Mouse (Mus musculus) cerebellum, adult 11 months (tissue): Measurements from ENCODE around the gene Rnf144b.

Experiments
- DNase-seq: peaks from one replicate; pipeline ENCODE4 v3.0.0; 2022

Gene Rnf144b

DNA sequence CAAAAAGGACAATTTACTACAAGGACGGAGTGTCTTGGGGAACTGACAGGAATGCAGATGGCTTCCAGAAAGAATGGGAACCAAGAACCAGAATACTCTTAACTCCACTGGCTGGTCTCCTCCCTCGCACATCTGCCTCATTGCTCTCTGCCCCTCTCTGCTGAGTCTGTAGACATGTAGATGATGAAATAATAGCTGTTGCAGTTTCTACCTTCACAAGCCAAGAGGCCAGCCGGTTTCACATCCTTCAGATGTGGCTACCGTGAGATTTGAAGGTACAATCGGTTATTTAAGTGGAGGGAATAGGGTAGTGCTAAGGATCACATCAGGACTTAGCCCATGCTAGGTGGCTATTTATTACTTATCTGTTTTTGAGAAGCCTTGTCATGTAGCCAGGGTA lies 59.9 kb downstream of the Rnf144b start:
- no peak for DNase-seq

DNA sequence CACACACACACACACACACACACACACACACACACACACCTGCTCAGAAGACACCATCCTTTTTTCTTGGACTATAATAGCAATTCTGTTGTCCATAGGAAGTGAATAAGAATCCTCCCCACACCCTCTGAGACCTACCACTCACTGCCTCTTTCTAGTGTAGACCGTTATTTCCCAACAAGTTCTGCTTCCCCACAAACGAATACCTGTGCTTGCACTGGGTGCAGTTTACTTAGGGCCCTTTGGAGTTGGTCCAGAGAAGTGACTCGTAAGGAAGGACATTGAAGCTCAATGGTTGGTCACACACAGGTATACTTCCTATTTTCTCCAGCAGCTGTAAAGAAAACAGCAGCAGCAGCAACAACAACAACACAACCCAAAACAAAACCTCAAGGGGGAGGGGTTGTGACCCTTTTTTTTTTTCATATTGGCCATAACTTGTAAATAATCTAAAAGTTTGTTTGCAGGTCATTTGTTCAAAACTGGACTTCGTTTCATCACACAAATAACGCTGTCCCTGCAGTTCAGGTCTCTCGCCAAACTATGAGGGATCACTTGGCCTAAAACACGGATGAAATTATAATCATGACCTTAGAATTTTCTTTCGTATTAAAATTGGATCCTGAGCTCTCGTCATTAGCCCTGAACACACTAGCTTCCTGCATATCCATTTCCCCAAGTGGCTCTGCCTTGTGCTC lies 60.7 kb downstream of the Rnf144b start:
- DNase-seq: no peak

DNA sequence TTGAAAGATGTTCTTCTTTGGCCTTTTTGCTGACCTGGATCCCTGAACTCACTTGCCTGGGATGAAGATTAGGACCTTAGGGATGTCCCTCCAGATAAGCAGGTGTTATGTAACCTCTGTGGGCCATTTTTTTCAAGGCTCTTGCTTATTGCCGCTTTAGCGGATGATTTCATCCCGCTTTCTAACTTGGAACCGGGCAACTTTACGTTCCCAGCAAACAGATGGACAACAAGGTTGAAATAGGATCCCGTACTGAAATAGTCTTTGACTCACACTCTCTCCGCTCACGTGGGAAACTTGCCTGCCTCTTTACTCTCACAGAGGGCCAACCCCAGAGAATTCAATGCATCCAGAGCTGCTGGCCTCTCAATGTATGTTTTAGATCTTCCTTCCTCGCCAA lies 61.3 kb downstream of the Rnf144b start:
- DNase-seq: no peak

DNA sequence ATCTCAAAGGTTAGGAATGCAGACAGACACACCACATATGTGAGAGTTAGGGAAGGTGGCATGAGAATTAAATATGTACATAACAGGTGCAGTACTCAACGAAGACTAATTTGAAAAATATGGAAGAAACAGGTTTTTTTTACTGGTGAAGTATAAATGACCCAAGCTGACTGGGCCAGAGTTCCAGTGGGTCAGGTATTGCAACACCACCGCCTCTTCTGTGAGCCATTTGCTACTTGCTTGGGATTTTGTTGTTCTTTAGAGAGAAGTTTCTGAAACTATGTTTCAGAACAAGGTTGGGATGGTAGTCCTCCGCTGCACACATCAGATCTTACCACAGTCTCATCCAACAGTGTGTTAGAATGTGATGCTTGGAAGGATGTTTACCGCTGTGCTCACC lies 65.4 kb downstream of the Rnf144b start:
- DNase-seq: no peak

DNA sequence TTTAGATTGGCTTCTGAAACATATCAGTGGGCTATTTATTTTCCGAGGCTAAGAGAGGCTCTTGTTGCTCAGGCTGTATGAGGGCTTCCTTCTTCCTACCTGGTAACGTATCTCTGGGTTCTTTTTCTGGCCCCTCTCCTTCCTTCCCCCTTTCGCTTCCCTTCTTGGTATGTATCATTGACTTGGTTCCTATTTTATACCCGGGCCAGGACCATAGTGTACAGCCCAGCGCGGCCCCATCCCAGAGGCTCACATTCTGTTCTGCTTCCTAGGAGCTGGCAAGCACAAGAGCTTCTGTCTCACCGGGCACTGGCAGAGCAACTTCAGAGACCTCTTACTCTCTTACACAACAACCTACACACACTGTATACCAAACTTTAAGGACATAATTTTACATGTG lies 67.5 kb downstream of the Rnf144b start:
- no peak for DNase-seq

DNA sequence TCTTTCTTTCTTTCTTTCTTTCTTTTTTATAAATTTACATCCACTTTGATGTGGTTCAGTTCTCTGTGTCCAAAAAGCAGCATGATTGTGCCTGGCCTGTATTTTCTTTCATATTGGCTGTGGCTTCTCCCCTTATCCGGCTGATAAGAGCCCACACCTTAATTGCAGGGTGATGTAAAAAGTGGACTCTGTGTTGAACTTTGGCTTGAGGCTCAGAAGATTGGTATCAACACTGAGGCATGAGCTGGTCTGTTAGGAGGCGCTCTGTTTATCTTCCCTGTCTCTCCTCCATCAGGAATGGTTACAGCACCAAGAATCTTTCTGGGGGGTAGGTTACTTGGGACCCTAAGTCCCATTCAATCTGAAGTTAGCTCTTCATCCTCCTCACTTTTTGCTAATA lies 69.7 kb downstream of the Rnf144b start:
- no peak for DNase-seq

DNA sequence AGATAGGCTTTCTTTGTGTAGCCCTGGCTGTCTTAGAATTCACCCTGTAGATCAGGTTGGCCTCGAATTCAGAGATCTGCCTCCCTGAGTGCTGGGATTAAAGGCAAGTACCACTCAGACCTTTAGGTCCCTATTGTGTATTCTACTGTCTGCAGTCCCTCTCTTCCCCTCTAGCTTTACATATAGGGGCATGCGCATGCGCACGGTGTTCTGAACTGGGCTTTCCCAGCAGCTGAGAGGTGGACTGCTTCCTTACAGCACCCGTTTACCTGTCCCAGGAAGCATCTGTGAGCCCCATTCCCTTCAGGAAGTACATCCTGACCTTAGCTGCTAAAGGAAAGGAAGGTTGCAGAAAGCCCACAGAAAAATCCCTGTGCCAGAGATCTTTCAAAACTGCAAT lies 70.3 kb downstream of the Rnf144b start:
- DNase-seq: no peak

DNA sequence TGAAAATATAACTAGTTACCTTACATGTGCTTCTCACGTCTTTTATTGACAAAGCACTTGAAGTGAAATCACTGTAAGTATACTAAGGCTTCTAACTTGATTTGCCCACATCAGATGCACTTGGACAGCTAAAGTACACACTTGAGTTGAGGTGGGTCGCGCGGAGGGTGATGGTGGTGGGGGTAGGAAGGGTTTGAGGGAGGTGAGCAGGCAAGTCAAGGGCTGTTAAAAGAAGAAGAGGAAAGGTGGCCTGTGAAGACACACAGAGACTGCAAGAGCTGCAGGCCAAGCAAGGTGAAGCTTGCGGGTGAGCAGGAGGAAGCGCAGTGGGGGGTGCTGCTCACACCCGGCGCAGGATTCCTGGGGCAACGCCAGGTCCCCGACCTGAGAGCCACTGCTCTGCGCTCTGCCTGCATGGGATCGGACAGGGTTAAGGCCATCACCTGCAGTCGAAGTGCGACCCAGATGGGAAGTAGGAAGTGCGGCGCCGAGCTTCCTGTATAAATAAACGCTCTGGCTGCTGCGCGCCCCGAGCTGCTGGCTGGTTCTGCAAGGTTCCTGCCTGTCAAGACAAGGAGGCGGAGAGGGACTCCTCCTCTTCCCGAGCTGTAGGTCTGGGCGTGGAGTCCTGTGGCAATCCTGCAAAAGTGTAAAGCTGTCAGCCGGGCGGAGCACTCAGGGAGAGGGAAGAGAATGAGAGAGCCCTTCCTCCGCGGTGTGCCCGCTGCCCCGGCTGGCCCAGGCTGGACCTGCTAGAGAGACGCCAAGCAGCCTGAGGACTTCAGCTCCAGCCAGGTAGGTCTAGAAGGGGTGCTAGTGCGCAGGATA lies 71.1 kb downstream of the Rnf144b start:
- peak; percentile 72 for DNase-seq

DNA sequence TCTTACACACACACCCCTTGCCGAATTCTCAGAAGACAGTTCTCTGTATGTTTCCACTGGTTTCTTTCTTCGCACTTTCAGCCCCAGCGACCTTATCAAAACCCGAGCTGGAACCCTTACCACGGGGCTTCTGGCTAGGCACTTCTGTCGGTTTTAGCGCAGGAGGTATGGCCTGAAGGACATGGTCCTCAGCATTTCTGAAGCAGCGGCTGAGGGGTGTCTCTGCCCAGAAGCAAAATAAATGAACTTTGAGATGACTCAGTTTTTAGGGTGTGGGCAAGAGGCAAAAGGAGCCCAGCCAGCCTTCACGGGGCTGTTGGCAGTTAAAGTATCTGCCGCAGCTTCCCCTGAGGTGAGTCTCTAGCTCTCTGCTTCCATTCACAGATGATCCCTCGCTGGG lies 72.2 kb downstream of the Rnf144b start:
- DNase-seq: no peak

DNA sequence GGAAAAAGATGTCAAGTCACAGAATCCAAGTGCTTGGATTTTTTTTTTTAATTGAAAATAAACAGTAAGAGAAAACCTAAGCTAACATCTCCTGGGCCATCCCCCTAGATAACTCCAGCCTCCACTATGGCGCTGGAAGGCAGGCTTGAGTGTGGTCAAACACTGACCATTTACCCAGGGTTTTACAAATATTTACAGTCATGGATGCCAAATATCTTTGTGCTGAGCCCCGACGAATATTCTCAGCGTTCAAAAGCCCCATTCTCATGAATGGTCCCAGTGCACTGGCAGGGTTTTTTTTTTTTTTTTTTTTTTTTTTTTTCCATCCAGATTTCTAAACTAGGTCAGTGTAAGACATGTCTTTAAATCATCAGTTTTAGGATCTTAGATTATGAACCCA lies 73.0 kb downstream of the Rnf144b start:
- no peak for DNase-seq

DNA sequence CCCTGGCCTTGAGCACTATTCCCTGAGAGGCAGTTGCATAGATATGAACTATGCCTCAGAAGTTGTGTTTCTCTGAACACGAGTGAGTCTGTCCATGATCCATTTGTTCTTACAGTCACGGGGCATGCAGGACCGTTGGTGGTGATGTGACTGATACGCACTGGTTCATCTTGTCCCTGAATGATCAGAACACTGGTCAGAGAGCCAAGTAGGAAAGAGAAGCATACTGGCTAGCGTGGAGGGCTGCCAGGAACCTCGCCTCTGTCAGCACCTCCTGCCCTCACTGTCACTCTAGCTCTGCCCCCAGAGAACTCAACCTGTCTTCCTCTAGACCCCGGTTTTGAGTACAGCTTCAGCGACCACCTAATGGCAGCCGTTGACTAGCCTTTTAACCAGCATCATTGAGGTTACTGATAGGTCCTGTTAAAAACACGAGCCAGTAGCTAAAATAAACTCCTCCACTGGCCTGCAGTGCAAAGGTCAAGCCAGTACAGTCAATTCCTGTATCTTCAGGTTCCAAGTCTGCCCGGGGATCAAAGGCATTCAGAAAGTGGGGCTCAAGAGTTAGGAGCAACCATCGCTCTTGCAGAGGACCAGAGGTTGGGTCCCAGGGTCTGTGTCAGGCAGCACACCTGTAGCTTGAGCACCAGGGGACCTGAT lies 77.7 kb downstream of the Rnf144b start:
- no peak for DNase-seq

DNA sequence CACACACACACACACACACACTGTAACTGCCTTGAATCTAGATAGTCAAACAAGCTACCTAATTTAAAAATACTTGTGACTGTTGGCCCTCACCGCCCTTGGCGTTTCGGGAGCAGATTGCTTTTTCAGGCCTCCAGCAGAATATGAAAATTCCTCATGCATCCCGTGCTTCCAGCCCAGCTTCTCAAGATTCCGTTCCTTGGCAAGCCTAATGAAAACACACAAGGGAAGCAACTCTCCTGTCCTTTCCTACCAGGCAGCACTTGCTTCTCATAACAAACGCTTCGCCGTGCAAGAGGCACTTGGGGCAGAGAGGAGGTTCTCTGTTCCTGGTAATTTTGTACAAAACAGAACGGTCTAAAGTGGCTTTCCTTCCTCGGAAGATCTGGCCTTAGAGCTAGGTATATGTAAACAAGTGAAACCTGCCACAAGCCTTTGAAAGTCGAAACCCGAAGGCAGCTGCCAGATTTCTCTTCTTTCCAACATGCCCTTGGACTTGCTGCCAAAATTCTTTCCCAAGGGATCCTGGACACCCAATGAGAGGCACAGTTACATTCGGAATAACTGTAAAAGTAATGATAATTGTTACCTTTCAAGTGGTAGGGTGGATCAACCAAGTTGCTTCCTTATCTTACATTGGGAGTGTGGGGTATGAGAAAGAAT lies 79.6 kb downstream of the Rnf144b start:
- no peak for DNase-seq

DNA sequence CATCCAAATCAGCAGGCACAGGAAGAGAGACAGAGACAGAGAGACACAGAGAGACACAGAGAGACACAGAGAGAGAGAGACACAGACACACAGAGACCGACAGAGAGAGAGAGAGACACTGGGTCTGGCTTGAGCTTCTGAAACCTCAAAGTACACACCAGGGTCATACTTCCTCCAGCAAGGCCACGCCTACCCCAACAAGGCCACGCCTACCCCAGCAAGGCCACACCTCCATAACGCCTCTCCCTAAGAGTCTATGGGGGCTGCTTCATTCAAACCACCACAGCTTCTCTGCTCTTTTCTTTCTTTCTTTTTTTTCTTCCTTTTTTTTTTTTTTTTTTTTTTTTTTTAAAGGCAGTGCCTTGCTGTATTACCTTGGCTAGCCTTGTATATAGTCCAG lies 88.0 kb downstream of the Rnf144b start:
- no peak for DNase-seq

DNA sequence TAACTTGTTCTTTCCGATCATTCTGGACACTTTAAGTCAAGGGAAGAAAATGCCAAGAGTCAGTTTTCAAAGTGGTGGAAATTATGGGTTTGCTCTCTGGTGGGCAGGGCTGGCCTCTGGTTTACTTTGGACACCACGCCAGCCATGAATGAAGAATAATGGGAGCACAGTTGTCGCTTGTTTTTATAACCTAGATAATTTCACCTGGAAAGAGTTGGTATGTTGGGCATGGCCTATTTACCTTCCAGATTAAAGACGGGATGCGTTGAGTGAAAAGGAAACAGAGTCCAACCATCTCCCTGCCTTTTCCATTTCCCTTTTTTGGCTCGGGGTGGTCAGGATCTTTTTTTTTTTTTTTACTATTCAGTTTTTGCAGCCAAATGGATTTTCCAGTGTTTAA lies 88.5 kb downstream of the Rnf144b start:
- DNase-seq: no peak

DNA sequence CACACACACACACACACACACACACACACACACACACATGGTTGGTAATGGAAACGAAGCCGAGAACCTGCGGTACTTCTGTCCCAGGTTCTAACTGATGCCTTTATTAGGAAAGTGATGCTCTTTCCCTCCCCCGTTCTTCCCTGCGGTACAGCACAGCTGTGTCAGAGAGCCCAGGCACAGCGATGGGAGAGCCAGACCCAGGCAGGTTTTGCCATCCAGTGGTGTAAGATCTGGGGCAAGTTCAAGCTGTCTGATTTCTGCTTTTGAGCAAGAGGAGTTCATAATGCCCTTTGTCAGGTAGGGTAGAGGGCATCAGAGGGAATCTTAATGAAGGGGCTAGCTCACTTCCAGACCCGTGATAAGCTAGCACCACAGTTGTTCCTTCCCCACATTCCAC lies 89.1 kb downstream of the Rnf144b start:
- no peak for DNase-seq

DNA sequence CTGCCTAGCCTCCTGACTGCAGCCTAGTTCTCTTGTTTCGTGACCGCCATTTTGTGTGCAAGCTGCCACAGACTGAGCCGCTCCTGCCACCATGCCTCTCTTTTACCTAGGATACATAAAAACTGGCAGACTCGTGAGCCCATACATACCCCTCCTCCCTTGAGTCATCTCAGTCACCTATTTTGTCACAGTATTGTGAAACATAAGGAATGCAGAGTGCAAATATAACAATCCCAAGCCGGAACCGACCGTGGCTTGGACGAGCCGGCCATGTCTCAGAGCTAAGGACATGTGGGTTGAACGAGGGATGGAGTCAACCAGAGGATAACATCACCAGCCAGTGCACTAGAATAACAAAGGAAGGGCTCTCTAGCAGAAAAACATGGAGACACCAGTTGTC lies 91.4 kb downstream of the Rnf144b start:
- DNase-seq: no peak

DNA sequence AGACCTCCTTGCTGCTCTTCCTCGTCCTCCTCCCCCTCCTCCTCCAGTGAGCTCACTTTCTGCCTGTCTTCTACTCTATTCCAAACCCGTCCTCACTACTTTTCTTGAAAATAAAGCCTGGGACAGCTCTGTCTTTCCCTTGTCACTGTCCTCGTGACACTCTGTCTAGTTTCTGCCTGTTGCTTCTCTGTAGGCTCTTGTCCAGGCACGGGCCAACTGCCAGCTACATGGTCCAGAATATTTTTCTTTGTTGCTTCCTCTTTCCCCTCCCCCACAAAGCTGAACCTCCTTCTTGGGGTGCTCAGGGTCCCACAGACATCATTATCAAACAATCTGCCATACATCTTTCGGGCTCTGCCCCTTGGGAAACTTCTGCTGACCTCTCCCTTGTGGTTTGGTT lies 92.4 kb downstream of the Rnf144b start:
- no peak for DNase-seq

DNA sequence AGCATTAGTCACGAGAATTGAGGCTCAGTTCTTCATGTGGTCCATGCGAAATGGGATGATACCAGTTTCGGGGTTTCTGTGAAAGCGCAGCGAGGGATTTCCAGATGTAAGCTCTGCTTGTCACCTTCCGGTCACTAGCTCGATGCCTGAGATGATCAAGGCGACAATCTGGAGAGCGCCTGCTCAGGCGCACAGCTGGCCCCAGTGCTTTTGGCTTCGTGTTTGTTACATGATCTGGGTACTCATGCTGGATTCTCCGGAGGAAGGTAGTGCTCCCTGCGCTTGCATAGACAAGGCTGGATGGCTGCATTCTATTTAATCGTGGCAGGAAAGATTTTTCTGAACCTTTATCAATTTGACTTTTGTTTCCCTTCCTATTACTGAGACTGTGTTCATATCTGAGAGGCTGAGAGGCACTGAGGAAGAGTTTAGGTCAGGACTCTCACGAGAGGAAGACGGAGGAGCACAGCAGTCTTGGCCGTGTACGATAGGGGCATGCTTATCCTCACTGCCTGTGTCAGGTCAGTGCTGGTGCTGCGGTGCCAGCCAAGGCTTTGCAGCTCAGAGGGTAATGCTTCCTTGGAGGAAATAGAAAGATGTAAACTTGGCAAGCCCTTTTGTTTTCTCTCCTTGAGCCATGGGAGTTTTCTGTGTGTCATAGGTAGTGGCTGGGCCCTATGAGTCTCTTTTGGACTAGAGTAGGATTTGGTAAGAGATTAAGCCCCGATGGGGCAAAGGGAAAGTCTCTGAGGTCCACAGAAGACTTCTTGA lies 93.5 kb downstream of the Rnf144b start:
- DNase-seq: no peak

DNA sequence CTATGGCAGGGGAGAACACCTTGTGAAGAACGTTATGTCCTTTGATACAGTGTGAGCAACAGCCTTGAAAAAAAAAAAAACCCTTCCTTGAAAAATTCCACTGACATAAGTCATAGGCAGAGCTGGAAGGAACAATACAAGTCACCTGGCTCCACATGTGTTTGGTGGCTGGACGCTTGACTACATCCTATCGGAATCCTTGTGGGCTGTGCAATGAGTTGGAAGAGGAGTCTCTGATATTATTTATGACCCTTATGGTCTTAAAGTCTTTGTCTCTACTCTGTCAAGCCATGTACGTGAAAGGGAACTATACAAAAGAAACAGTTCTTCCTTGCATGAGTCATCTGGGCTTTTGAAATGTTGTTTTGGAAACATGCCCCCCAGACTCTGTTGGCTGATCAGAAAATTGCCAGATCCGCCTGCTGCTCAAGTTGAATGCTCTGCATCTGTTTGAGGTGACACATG lies 94.7 kb downstream of the Rnf144b start:
- DNase-seq: no peak

DNA sequence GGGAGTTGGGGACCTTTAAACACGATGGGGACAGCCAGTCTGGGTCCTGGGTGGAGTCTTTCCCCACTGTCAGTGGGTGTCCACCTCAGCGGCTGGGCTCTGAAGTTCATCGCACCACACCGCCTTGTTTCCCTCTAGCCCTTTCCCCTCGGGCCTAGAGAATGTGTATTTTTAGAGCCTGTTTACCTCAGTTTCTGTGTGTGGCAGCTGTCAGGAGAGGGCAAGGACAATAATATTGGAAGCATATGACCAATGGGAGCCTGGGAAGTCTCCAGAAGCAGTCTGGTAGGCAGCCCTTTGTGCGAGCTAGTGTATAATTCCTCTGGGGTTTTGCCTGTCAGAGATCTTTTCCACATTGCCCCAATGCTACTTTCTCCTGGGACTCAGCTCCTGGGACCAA lies 95.9 kb downstream of the Rnf144b start:
- DNase-seq: no peak

DNA sequence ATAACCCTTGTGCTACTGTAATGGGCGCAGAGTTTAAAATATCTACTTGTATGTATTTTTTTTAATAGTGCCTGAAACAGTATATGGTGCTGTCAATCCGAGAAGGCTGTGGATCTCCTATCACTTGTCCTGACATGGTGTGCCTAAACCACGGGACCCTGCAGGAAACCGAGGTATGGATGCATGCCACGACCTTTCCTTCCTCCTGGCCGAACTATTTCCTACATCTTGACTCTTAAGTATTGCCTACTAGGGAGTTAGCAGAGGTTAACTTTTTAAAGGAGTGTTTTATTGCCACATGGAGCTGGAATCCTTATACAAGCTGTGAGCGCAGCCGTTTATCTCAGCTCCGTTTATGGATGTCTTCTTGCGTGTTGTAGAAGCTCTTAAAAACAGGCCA lies 98.0 kb downstream of the Rnf144b start:
- DNase-seq: no peak
